Mouse (Mus musculus) forebrain, postnatal 0 days (tissue): ENCODE data around the gene Gpatch8. TPM values are rescaled to one million over a fixed set of nuclear protein-coding genes. Genes with fewer than 3 reads are reported as not detected.

Experiments used
- ATAC-seq: fragments of 200-750 bp; cut with Nextera tagmentation; 2 replicates; pipeline ENCODE4 v1.8.0; 2017; ENCODE audit warnings: mild to moderate bottlenecking, moderate library complexity
- DNase-seq: peaks from one replicate; pipeline ENCODE4 v3.0.0-alpha.2; 2015
- H3K27ac ChIP-seq: fragments of 300-500 bp; sonication (generic); 2 replicates; pipeline ENCODE4 v1.5.1; 2014; ENCODE audit warnings: low read depth, mild to moderate bottlenecking, antibody characterized with exemption, low read length, moderate library complexity, mixed read lengths
- H3K27me3 ChIP-seq: fragments of 300-500 bp; sonication (generic); 2 replicates; pipeline ENCODE4 v1.6.1; 2014; ENCODE audit warnings: mild to moderate bottlenecking, low read length, mixed read lengths; ENCODE audit not compliant: insufficient read depth
- H3K36me3 ChIP-seq: fragments of 300-500 bp; sonication (generic); 2 replicates; pipeline ENCODE4 v1.6.1; 2014; ENCODE audit warnings: mild to moderate bottlenecking, moderate library complexity; ENCODE audit not compliant: insufficient read depth
- H3K4me1 ChIP-seq: fragments of 300-500 bp; sonication (generic); 2 replicates; pipeline ENCODE4 v1.6.1; 2014; ENCODE audit warnings: antibody characterized with exemption; ENCODE audit not compliant: insufficient read depth
- H3K4me2 ChIP-seq: fragments of 300-500 bp; sonication (generic); 2 replicates; pipeline ENCODE4 v1.6.1; 2014; ENCODE audit warnings: low read depth, mild to moderate bottlenecking, moderate library complexity
- H3K4me3 ChIP-seq: fragments of 300-500 bp; sonication (generic); 2 replicates; pipeline ENCODE4 v1.5.1; 2014; ENCODE audit warnings: low read depth, low read length, mixed read lengths
- H3K9ac ChIP-seq: fragments of 300-500 bp; sonication (generic); 2 replicates; pipeline ENCODE4 v1.6.1; 2014; ENCODE audit warnings: mild to moderate bottlenecking
- H3K9me3 ChIP-seq: fragments of 300-500 bp; sonication (generic); 2 replicates; pipeline ENCODE4 v1.6.1; 2016; ENCODE audit warnings: low read length
- CTCF ChIP-seq: sonication (generic); IDR thresholded peaks from 2 replicates; pipeline ENCODE4 v1.5.1; 2016; ENCODE audit warnings: antibody characterized with exemption, control low read depth, low read depth
- WGBS: fragments of 180-500 bp; shearing (Covaris S2); extraction: QIAGEN DNeasy Blood & Tissue Kit; methylation state at CpG from one replicate; pipeline ENCODE4 v1.1.7; 2014; 5-methylcytosine and 5-hydroxymethylcytosine counted together
- polyA plus RNA-seq: library from polyadenylated mRNA; unstranded; fragments of >200 nt; fragmentation: Nextera tagmentation; extraction: Ambion mirVana; gene quantifications from 2 replicates; pipeline ENCODE4 v1.2.1, GENCODE M21; 2015
- total RNA-seq: library from RNA; depleted of rRNA; stranded (reverse); fragments of >200 nt; gene quantifications from 2 replicates; pipeline ENCODE4 v1.2.3, GENCODE M21; 2014

The Gpatch8 gene
- total and polyA plus RNA-seq, 2 experiments from 2014 or later: 29.5 to 45.5 TPM

DNA sequence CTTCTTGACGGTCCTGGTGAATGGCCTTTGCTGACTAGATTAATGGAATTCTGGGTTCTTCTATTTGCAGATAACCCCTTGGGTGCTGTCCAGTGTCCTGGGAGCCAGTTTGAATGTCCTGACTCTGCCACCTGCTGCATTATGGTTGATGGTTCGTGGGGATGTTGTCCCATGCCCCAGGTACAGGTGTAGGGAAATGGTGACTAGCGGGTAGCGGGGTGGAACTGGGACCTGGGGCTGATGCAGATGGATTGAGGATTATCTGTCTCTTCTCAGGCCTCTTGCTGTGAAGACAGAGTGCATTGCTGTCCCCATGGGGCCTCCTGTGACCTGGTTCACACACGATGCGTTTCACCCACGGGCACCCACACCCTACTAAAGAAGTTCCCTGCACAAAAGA is 122.3 kb downstream of the Gpatch8 start:
- no peak overlapping the region for H3K9ac ChIP-seq
- H3K4me1 ChIP-seq: peaks cover 12% of the 10 kb centered on the region
- WGBS: 86% methylated on average over 7 of the region's 7 CpGs
- H3K27me3 ChIP-seq: no peaks in the 10 kb centered on the region
- H3K4me2 ChIP-seq: no peak overlapping the region
- TF ChIP-seq CTCF: no peak
- no peak overlapping the region for H3K27ac ChIP-seq
- no peaks in the 10 kb centered on the region for H3K9me3 ChIP-seq
- peaks cover 47% of the 10 kb centered on the region for H3K36me3 ChIP-seq
- ATAC-seq: no peak
- DNase-seq: no peak
- no peak overlapping the region for H3K4me3 ChIP-seq

DNA sequence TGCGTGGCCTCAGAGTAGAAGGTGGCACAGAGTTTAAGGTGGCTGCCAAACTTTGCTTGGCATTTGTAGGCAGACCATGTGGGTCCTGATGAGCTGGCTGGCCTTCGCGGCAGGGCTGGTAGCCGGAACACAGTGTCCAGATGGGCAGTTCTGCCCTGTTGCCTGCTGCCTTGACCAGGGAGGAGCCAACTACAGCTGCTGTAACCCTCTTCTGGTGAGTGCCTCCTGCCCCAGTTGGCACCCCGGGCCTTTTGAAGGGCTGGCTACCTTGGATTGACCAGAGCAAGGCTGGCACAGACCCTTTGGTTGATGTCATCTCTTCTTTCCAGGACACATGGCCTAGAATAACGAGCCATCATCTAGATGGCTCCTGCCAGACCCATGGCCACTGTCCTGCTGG is 123.3 kb downstream of the Gpatch8 start:
- H3K4me3 ChIP-seq: no peak overlapping the region
- peaks cover 9% of the 10 kb centered on the region for H3K4me1 ChIP-seq
- no peak overlapping the region for H3K4me2 ChIP-seq
- H3K9ac ChIP-seq: no peak overlapping the region
- H3K9me3 ChIP-seq: no peaks in the 10 kb centered on the region
- H3K36me3 ChIP-seq: peaks cover 38% of the 10 kb centered on the region
- WGBS: 83% methylated on average over 6 of the region's 6 CpGs
- no peaks in the 10 kb centered on the region for H3K27me3 ChIP-seq
- ATAC-seq (no peak), DNase-seq (no peak)
- no peak overlapping the region for H3K27ac ChIP-seq
- no peak for TF ChIP-seq CTCF

DNA sequence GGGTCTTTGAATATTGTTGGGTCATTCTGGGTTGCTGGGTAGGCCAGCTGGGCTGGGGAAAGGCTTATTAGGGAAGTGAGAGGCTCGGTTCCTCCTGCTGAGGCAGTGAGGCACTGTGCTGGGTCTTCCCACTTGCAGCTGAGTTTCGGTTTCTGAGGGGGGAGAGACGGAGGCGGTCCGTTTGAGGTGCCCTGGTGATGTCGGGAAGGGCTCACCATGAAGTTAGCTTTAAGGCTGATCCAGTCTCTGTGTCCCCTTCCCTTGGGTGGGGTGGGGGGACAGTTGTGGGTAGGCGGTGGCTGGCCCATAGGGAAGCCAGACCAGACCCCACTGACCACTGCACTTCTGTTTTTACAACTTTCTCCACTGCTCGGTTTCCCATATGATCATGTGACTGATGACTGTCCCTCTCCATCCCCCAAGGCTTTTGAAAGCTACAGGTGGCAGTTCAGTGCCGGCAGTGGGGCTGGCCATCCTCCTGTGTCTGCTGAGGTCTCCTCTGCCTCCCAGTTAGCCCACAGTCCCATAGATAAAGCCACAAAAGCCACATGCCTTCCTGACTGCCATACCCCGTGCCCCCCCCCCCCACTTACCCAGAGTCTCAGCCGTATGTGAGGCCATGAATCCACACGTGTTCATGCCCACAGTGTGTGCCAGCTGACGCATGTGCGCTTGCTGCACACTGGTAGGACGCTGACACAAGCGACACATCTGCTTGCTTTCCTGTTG is 123.9 kb downstream of the Gpatch8 start:
- Histone ChIP-seq H3K4me1 (peaks cover 4% of the 10 kb centered on the region), H3K27ac (no peak overlapping the region), H3K4me2 (no peak overlapping the region), H3K9ac (no peak overlapping the region), H3K4me3 (no peak overlapping the region), H3K27me3 (no peaks in the 10 kb centered on the region), H3K36me3 (peaks cover 33% of the 10 kb centered on the region), H3K9me3 (no peaks in the 10 kb centered on the region)
- no peak for TF ChIP-seq CTCF
- ATAC-seq (no peak), DNase-seq (no peak)
- 68% methylated on average over 16 of the region's 16 CpGs for WGBS

DNA sequence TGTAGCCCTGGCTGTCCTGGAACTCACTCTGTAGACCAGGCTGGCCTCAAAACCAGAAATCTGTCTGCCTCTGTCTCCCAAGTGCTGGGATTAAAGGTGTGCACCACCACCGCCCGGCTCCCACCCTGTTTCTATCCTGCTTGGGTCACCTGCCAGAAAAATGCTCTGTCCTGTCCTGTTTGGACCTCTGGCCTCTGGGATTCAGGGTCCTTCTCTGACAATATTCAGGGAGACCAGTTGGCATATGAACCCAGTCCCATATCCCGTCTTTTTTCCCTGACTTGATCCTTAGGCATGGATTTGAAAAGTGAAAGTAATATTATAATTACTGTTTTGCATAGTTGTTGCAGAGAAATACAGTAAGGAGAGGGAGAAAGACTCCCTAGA is 124.5 kb downstream of the Gpatch8 start:
- Histone ChIP-seq H3K9ac (no peak overlapping the region), H3K27ac (no peak overlapping the region), H3K9me3 (no peaks in the 10 kb centered on the region), H3K4me3 (no peak overlapping the region), H3K4me2 (no peak overlapping the region), H3K4me1 (no peaks in the 10 kb centered on the region; the same call in 1 of the 2 replicates), H3K27me3 (no peaks in the 10 kb centered on the region), H3K36me3 (peaks cover 31% of the 10 kb centered on the region)
- ATAC-seq (no peak), DNase-seq (no peak)
- WGBS: 87% methylated on average over 3 of the region's 3 CpGs
- no peak for TF ChIP-seq CTCF

DNA sequence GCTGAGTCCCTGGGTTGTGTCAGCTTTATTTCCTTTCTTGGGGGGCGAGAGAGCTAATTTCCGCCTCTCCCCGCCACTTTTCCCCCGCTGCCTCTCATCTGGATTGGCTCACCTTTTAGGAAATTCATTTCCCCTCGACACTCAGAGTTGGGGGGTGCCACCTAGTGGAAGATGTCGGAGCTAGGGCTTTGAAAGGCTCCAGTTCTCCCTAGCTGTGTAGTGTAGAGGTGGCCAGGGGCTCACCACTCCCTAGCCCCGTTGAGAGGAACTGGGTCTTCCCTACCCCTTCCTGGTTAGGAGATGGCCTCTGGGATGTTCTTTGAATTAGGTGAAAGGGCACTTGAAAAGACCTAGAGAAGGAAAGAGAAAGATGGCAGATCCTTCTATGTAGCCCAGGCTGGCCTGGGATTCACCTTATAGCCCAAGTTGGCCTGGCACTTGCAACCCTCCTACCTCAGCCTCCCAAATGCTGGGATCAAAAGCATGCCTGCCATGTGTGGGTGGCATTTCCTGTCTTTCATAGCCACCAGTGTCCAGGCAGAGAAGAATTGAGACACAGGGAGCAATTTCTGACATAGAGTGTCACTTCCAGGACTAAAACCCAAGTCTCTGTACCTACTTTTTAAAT is 125.1 kb downstream of the Gpatch8 start:
- Histone ChIP-seq H3K27ac (peak overlapping the region; percentile 64), H3K9me3 (no peaks in the 10 kb centered on the region), H3K4me1 (no peaks in the 10 kb centered on the region; the same call in 1 of the 2 replicates), H3K9ac (peak overlapping the region; percentile 58), H3K4me2 (peak overlapping the region; percentile 97), H3K36me3 (peaks cover 26% of the 10 kb centered on the region), H3K27me3 (no peaks in the 10 kb centered on the region), H3K4me3 (peak overlapping the region; percentile 63)
- DNase-seq (peak; percentile 86), ATAC-seq (peak; percentile 47)
- 1% methylated on average over 7 of the region's 7 CpGs for WGBS
- peak; percentile 84 for TF ChIP-seq CTCF

DNA sequence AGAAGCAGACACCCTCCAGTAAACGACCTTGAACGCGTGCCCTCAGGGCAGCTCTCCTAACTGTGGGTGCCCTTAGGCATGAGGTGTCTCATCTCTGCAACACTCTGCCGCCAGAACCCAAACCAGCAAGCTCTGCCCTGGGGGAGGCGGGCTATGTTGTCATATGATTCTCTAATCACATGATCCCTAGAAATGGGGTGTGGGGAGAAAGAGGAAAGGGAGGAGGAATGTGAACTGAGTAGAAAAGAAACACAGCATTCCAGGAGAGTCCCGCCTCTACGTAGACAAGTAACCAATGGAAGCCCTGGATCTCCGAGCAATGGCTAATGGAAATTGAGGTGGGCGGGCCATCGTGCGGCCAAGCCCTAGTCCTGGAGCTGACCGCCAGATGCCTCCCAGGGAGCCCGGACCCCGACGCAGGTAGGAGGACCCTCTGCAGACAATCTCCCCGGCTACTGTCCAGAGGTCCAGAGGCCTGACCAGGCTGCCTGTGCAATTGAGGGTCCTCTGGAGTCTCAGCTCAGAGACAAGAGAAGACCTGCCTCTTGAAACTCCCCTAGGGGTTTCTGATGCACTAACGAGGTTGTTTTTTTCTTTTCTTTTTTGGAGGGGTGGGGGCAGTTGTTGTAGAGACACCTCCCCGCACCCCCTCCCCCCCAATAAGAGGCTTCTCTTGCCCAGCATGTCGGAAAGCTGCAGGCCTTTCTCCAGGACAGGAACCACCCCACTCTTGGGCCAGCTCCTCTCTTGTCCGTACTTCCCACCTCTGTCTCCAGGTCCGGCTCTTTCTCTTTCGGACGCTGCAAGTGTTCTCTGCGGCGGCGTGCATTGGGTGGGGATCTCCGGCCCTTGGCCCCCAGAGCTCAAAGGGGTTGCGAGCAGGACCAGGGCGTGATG is 125.8 kb downstream of the Gpatch8 start, which contains the start of gene Grn:
TSS of gene Grn (plus strand) at position 195 of the 897 bp plus-strand sequence.
- H3K9ac ChIP-seq: peak within 1 kb of the TSS; percentile 58
- peak within 1 kb of the TSS; percentile 97 for H3K4me2 ChIP-seq
- no peaks in the 10 kb centered on the region; the same call in 1 of the 2 replicates for H3K4me1 ChIP-seq
- no peaks in the 10 kb centered on the region for H3K27me3 ChIP-seq
- H3K9me3 ChIP-seq: no peaks in the 10 kb centered on the region
- no peak for TF ChIP-seq CTCF
- peak within 1 kb of the TSS; percentile 63 for H3K4me3 ChIP-seq
- DNase-seq (peak; percentile 92), ATAC-seq (peak; percentile 96)
- peak within 1 kb of the TSS; percentile 64 for H3K27ac ChIP-seq
- H3K36me3 ChIP-seq: peaks cover 18% of the 10 kb centered on the region
- WGBS: 2% methylated on average over 29 of the region's 29 CpGs
